Mouse (Mus musculus): ENCODE measurements around the gene Olfr1138.
A peak's percentile ranks its signal among the peaks of the same experiment; 100 is the strongest.

The Olfr1138 gene

DNA sequence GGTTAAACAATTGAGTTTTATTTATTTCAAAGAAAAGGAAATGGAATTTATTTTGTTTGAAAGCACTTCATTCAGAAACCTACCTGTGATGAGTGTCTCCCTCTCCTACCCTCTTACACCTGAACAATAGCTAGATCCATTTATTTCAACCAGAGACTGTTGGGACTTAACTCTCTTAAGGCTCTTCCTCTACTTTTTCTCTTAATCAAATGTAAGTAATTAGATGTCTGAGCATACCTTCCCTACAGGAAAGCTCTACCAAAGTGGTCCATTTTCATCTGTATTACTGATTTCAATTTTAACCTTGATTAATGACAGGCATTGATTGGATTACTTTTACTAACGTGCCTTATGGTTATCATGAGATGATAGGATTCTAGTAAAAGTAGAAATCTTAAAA is at the start of gene Olfr1138:
TSS of gene Olfr1138 (minus strand) at position 101 of the 400 bp plus-strand sequence.
- DNase-seq (ENCODE audit: low read depth), result no peak

GRCm38 (mm10) chr2:87779183-87779582 is 39.4 kb upstream of the Olfr1138 start, which contains the start of gene Olfr152:
Gene Olfr152, plus strand, starts transcription at chr2:87779483.
- DNase-seq (ENCODE audit: low read depth), result no peak

DNA sequence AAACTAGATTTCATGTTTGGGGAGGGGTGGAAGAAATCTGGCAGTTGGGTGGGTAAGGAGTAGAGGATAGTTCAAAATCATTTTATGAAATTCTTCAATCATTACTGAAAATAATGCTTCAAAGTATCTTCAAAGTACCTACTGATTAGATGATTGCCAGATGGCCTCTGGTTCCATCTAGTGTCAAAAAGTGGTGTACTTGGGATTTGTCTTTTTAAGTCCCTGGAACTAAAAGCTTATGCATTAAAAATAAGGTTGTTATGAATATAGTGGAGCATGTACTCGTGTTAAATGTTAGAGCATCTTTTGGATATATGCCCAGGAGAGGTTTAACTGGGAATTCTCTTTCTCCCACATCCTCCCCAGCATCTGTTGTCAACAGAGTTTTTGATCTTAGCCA is 36.4 kb upstream of the Olfr1138 start:
- DNase-seq (ENCODE audit: low read depth), result peak; percentile 3

DNA sequence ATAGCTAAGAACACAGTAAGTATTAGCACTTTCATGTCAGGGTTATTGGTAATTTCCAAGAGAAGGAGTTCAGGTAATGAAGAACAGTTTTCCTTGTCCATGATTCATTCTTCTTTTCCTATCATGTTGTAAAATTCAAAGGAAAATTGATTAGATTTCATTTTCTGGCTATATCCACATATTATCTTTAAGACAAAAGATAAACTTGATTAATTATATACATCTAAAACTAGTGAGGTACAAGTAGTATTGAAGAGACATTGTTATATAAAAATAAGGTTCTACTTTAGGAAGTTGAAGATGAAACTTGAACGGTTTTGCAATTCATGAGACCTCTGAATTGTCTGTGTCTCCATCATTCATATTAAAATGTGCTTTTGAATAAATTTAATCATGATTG is 14.1 kb upstream of the Olfr1138 start, which contains the start of gene Olfr1141:
TSS of gene Olfr1141 (minus strand) at position 101 of the 400 bp plus-strand sequence.
- DNase-seq (ENCODE audit: low read depth), result no peak

DNA sequence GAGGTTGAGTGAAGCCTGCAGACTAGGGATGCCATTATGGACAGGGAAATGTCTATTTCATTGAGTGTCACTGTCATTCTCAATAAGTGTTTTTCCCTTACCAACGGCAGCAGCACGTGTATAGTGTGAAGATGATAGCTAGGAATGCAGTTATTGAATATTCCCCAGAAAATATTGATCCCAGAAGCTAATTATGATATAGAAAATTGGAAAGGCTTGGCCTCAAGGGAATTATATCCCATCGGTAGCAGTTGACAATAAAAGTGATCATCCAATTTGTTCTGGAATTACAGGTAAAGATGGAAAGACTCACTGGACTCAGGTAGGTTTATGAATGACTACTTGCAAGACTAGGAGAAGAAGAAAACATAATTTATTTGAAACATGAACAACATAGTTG is 3.7 kb upstream of the Olfr1138 start, which contains the start of gene Olfr1140:
TSS of gene Olfr1140 (plus strand) at position 301 of the 400 bp plus-strand sequence.
- DNase-seq (ENCODE audit: low read depth), result no peak

GRCm38 (mm10) chr2:87713079-87713478 is 26.7 kb downstream of the Olfr1138 start, which contains the start of gene Olfr1137:
Gene Olfr1137, minus strand, starts transcription at chr2:87713179.
- no peak for DNase-seq (ENCODE audit: low read depth)

GRCm38 (mm10) chr2:87693847-87694246 is 45.9 kb downstream of the Olfr1138 start, which contains the start of gene Olfr1136:
Gene Olfr1136, minus strand, starts transcription at chr2:87693947.
- no peak for DNase-seq (ENCODE audit: low read depth)

All from 416B (cell line).